Mouse (Mus musculus): ENCODE measurements at regions not wholly inside any gene's neighbourhood (a gene's known extent, or its start where the extent isn't known, plus 50 kb on each side); places are given as distances from the start of the nearest gene placed in this dataset.

DNA sequence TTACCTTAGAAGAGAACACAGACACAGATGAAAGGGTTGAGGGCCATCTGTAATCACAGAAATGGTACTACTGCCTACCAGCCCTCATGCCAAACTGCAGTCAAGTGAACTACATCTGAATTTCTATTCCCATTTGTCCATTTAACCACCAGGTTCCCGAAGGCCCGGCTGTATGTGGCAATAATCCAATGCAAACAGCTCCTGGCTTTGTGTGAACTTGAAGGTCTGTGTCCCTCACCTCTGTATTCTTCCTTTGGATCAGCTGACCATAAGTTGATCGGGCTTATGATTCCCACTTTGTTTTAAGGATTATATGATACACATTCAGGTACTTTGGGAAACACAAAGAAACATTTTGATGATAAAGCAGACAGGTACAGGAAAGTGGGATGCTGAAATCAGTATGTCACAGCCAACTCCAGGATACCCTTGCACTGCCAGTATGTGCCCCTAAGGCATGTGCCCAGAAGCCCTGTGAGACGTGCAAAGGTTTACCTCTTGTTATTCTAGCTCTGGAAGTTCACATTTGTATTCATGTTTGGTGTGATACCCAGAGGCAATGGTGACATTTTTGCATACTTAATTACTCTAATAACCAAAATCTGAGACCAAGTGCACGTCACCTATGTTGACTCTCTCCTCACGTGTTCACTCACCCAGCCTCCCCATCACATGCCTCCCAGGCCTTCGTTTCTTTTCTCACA, 214.1 kb upstream of the Gm9747 start:
- 80% methylated on average over 7 of the region's 7 CpGs for WGBS
- no peak for TF ChIP-seq CTCF (IDR thresholded peaks at IDR 0.05; ENCODE audit: low read depth)
- no peak for ATAC-seq (ENCODE audit: insufficient read depth)

DNA sequence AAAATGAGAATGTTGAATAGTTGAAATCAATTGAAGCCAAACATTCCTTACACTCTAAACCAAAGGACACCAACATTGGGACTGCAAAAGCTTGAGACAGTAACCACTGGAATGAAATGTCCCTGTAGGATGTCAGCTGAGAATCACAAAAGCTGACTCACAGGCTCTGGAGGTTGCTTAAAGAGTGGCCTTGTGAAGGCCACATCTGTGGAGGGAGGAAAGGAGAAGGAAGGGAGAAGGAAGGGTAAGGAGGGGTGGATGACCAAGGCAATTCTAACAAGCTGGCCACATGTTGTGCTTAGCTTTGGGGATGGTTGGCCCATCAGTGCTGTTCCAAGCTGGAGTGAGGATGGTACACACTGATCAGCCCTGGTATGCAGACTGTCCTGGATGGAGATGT, 205.2 kb upstream of the Gm9747 start:
- Histone ChIP-seq H3K9me3 (ENCODE audit: low read depth, low read length) (no peaks in the 10 kb centered on the region), H3K4me2 (no peak overlapping the region), H3K36me3 (ENCODE audit: insufficient read depth) (no peaks in the 10 kb centered on the region), H3K4me3 (ENCODE audit: low read depth, low read length) (no peak overlapping the region), H3K27me3 (ENCODE audit: insufficient read depth, low read length) (no peaks in the 10 kb centered on the region), H3K4me1 (ENCODE audit: insufficient read depth) (no peaks in the 10 kb centered on the region), H3K27ac (ENCODE audit: low read depth) (no peak overlapping the region), H3K9ac (no peak overlapping the region)
- no peak for ATAC-seq (ENCODE audit: insufficient read depth)
- DNase-seq, result no peak
- no peak for TF ChIP-seq CTCF (IDR thresholded peaks at IDR 0.05; ENCODE audit: low read depth)

More for the DNA sequence above, 214.1 kb upstream of the Gm9747 start:
- Histone ChIP-seq H3K4me2 (no peak overlapping the region), H3K4me1 (ENCODE audit: insufficient read depth) (no peaks in the 10 kb centered on the region), H3K36me3 (ENCODE audit: insufficient read depth) (no peaks in the 10 kb centered on the region), H3K9me3 (ENCODE audit: low read depth, low read length) (no peaks in the 10 kb centered on the region), H3K27ac (ENCODE audit: low read depth) (no peak overlapping the region), H3K9ac (no peak overlapping the region), H3K27me3 (ENCODE audit: insufficient read depth, low read length) (no peaks in the 10 kb centered on the region), H3K4me3 (ENCODE audit: low read depth, low read length) (no peak overlapping the region)
- no peak for DNase-seq

DNA sequence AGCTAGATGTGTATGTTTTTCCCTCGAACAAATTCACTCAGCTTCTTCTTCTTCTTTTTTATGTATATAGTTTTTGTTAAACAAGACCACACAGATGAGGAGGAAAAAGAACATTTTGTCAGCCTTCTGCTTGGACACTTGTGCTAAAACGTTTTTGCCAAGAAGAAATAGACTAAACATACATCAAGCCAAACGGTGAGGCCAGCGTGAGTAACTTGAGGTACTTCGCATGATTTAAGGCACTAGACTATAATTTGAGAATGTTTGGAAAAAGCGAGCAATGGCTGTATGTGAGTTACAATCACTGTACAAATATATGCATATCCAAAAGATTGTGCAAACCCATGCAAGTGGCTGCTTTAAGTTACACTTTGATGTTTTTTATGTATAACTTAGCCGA, 201.8 kb upstream of the Gm9747 start:
- Histone ChIP-seq H3K27me3 (ENCODE audit: insufficient read depth, low read length) (no peaks in the 10 kb centered on the region), H3K4me3 (ENCODE audit: low read depth, low read length) (no peak overlapping the region), H3K27ac (ENCODE audit: low read depth) (no peak overlapping the region), H3K4me2 (no peak overlapping the region), H3K9me3 (ENCODE audit: low read depth, low read length) (no peaks in the 10 kb centered on the region), H3K9ac (no peak overlapping the region), H3K4me1 (ENCODE audit: insufficient read depth) (no peaks in the 10 kb centered on the region), H3K36me3 (ENCODE audit: insufficient read depth) (no peaks in the 10 kb centered on the region)
- DNase-seq (peak; percentile 53), ATAC-seq (ENCODE audit: insufficient read depth) (no peak)
- no peak for TF ChIP-seq CTCF (IDR thresholded peaks at IDR 0.05; ENCODE audit: low read depth)
- WGBS, result 19% methylated on average over 7 of the region's 7 CpGs

DNA sequence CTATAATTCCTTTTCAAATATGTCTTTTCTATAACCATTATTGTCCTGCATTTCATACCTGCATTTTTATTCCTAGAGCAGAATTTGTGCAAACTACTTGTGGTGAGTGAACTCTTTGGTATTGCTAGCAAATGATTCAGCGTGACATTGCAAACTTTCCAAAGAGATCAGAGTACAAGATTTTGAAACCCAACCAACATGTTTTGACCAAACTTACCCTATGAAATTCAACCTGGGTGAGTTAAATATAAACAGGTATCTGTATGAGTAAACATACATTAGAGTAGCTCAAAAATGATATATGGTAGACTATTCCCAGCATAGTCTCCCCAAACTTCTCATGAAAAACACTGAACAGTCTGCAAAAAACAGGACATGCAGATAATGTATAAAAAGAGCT, 200.5 kb upstream of the Gm9747 start:
- H3K4me1 ChIP-seq (ENCODE audit: insufficient read depth), result no peaks in the 10 kb centered on the region
- H3K9me3 ChIP-seq (ENCODE audit: low read depth, low read length), result no peaks in the 10 kb centered on the region
- H3K27ac ChIP-seq (ENCODE audit: low read depth), result no peak overlapping the region
- no peak for DNase-seq
- no peaks in the 10 kb centered on the region for H3K27me3 ChIP-seq (ENCODE audit: insufficient read depth, low read length)
- H3K36me3 ChIP-seq (ENCODE audit: insufficient read depth), result no peaks in the 10 kb centered on the region
- ATAC-seq (ENCODE audit: insufficient read depth), result no peak
- H3K4me2 ChIP-seq, result no peak overlapping the region
- no peak overlapping the region for H3K4me3 ChIP-seq (ENCODE audit: low read depth, low read length)
- no peak overlapping the region for H3K9ac ChIP-seq
- WGBS, result 78% methylated on average over 1 of the region's 1 CpGs
- no peak for TF ChIP-seq CTCF (IDR thresholded peaks at IDR 0.05; ENCODE audit: low read depth)

DNA sequence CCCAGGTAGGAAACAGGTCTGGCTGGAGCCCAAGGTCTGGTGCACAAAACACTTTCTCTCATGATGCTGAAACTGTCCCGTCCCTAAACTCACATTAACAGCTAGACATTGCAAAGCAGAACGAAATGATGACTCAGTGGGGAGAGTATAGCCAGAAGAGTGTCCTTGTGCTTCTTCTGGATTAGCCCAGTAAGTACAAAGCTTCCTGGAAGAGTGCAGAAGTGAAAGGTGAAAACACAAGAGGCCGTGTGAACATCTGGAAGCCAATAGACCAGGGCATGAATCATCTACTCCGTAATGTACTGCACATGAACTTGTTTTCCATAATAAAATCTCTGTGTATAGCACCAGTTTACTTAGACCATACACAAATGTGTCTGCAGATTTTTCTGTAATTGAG, 194.7 kb upstream of the Gm9747 start:
- no peak overlapping the region for H3K4me3 ChIP-seq (ENCODE audit: low read depth, low read length)
- H3K4me1 ChIP-seq (ENCODE audit: insufficient read depth), result peaks cover 6% of the 10 kb centered on the region; the same call in 1 of the 2 replicates
- no peaks in the 10 kb centered on the region for H3K27me3 ChIP-seq (ENCODE audit: insufficient read depth, low read length)
- no peak for DNase-seq
- TF ChIP-seq CTCF (IDR thresholded peaks at IDR 0.05; ENCODE audit: low read depth), result no peak
- ATAC-seq (ENCODE audit: insufficient read depth), result no peak
- H3K27ac ChIP-seq (ENCODE audit: low read depth), result no peak overlapping the region
- H3K9me3 ChIP-seq (ENCODE audit: low read depth, low read length), result no peaks in the 10 kb centered on the region
- 89% methylated on average over 4 of the region's 4 CpGs for WGBS
- no peaks in the 10 kb centered on the region for H3K36me3 ChIP-seq (ENCODE audit: insufficient read depth)
- H3K9ac ChIP-seq, result no peak overlapping the region
- H3K4me2 ChIP-seq, result no peak overlapping the region

DNA sequence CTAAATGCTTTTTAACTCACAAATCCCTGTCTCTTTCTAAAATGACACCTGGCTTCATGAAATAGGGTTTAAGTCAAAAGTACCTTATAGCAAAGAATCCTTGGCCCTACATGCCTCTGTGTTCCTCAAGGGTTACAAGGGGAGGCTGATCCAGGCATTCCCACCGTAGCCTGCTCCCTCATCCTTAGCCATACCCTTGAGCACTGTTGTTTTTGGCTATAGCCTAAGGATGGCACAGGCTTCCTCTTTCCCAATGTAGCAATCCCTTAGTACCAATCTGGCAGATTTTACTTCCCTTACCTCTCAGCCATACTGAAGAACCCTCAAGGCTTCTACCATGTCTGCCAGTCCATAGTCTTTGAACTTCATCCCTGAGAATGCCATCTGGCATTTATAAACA, 194.2 kb upstream of the Gm9747 start:
- no peak for TF ChIP-seq CTCF (IDR thresholded peaks at IDR 0.05; ENCODE audit: low read depth)

DNA sequence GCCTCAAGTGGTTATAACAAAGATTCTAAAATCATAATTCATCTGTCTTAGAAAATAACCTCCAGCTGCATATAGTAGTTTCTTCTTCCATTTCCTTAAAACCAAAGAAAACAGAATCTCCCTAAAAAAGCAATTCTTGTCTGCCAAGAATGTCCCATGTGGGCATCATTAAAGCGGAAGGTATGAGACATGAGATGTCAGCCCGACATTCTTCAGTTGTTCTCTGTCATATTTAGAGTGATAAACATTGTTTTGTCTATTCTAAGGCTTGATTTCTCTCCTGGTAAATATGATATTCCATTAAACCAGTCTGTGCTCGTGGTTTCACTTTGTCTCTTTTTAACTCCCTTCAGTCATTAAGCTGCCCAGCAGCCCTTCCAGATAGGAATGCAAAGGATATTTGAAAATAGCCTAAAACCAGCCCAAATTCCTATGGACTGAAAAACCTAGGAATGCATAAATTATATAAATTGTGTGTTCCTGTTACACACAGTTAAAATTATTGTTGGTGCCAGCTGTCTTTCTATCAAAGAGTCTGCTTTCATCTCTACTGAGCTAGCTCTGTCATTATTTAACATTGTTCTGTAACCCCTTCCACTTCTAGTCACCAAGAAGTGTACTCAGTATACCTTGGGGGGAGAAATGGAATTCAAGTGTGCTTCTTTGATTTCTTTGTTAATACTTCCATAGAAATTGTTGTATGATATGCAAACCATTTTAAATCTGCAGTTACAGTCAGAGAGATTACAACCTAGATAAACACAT, 191.4 kb upstream of the Gm9747 start:
- peak; percentile 74; the same call in 1 of the 2 replicates for ATAC-seq (ENCODE audit: insufficient read depth)
- H3K36me3 ChIP-seq (ENCODE audit: insufficient read depth), result no peaks in the 10 kb centered on the region
- H3K9me3 ChIP-seq (ENCODE audit: low read depth, low read length), result no peaks in the 10 kb centered on the region
- DNase-seq, result peak; percentile 37
- WGBS, result 43% methylated on average over 3 of the region's 3 CpGs
- 0 out of 2 replicates have a peak overlapping the region, but pooled peaks have one; percentile 0 for H3K4me2 ChIP-seq
- no peak overlapping the region for H3K4me3 ChIP-seq (ENCODE audit: low read depth, low read length)
- H3K4me1 ChIP-seq (ENCODE audit: insufficient read depth), result peaks cover 6% of the 10 kb centered on the region; the same call in 1 of the 2 replicates
- H3K27ac ChIP-seq (ENCODE audit: low read depth), result peak overlapping the region; percentile 75
- no peak overlapping the region for H3K9ac ChIP-seq
- no peak for TF ChIP-seq CTCF (IDR thresholded peaks at IDR 0.05; ENCODE audit: low read depth)
- no peaks in the 10 kb centered on the region for H3K27me3 ChIP-seq (ENCODE audit: insufficient read depth, low read length)

More for the DNA sequence above, 194.2 kb upstream of the Gm9747 start:
- Histone ChIP-seq H3K4me3 (ENCODE audit: low read depth, low read length) (no peak overlapping the region), H3K9me3 (ENCODE audit: low read depth, low read length) (no peaks in the 10 kb centered on the region), H3K36me3 (ENCODE audit: insufficient read depth) (no peaks in the 10 kb centered on the region), H3K27me3 (ENCODE audit: insufficient read depth, low read length) (no peaks in the 10 kb centered on the region), H3K4me2 (no peak overlapping the region), H3K27ac (ENCODE audit: low read depth) (no peak overlapping the region), H3K9ac (no peak overlapping the region), H3K4me1 (ENCODE audit: insufficient read depth) (peaks cover 6% of the 10 kb centered on the region; the same call in 1 of the 2 replicates)
- WGBS, result 87% methylated on average over 1 of the region's 1 CpGs
- DNase-seq (no peak), ATAC-seq (ENCODE audit: insufficient read depth) (no peak)
